13 mouse cellular contexts compared by ENCODE assay signal in genomic region chr9:107936831-107937230, GRCm38 (mm10). TPM values are rescaled to one million over a fixed set of nuclear protein-coding genes. Genes with fewer than 3 reads are reported as not detected.
DNase-seq lines count a peak whose midpoint lies in the region; ATAC-seq and TF ChIP-seq lines count a peak whose summit lies in the region.
"Had no signal": no experiment of that assay in that cellular context is flagged by ENCODE, and none has a peak within 500 bp of the region (broad histone marks: within the 10 kb centered on the region; RNA-seq: fewer than 3 reads in every experiment).

No protein-coding gene starts in this region.

- no peak for TF ChIP-seq CTCF in layer of hippocampus, adult 2 months (conservative IDR thresholded peaks at IDR 0.05)
- TF ChIP-seq CTCF in hindbrain, postnatal 0 days (IDR thresholded peaks at IDR 0.05; ENCODE audit: low read depth) = no peak

- H3K9me3 ChIP-seq in embryonic facial prominence, embryonic 15.5 days (replicated peaks) = no peaks in the 10 kb centered on the region
- H3K9me3 ChIP-seq in hindbrain, postnatal 0 days (ENCODE audit: low read length) = no peaks in the 10 kb centered on the region
- H3K9me3 ChIP-seq in neural tube, embryonic 12.5 days = no peaks in the 10 kb centered on the region

- peaks cover 17% of the 10 kb centered on the region for H3K4me1 ChIP-seq in embryonic facial prominence, embryonic 15.5 days
- H3K4me1 ChIP-seq in hindbrain, postnatal 0 days (ENCODE audit: insufficient read depth, low read length) = 0 out of 2 replicates have a peak, but pooled peaks cover 4% of the 10 kb centered on the region
- peaks cover 16% of the 10 kb centered on the region for H3K4me1 ChIP-seq in neural tube, embryonic 12.5 days

- ATAC-seq in embryonic facial prominence, embryonic 15.5 days (ENCODE audit: insufficient number of reproducible peaks, low FRiP score, low TSS enrichment, low read depth) = no peak
- ATAC-seq in hindbrain, postnatal 0 days = 0 out of 2 replicates have a peak, but pooled peaks have one; percentile 6
- ATAC-seq in neural tube, embryonic 12.5 days (ENCODE audit: low FRiP score, low read depth) = peak; percentile 5; the same call in 1 of the 2 replicates

- H3K4me3 ChIP-seq in layer of hippocampus, adult 2 months = peak overlapping the region; percentile 78
- peak overlapping the region; percentile 47 for H3K4me3 ChIP-seq in embryonic facial prominence, embryonic 15.5 days (replicated peaks)
- H3K4me3 ChIP-seq in hindbrain, postnatal 0 days (ENCODE audit: low read length) = peak overlapping the region; percentile 55
- peak overlapping the region; percentile 46 for H3K4me3 ChIP-seq in neural tube, embryonic 12.5 days

- no peaks in the 10 kb centered on the region for H3K36me3 ChIP-seq in embryonic facial prominence, embryonic 15.5 days
- no peaks in the 10 kb centered on the region for H3K36me3 ChIP-seq in hindbrain, postnatal 0 days (ENCODE audit: insufficient read depth, low read length)
- H3K36me3 ChIP-seq in neural tube, embryonic 12.5 days = no peaks in the 10 kb centered on the region

- H3K4me2 ChIP-seq in embryonic facial prominence, embryonic 15.5 days (replicated peaks) = peak overlapping the region; percentile 89
- peak overlapping the region; percentile 77 for H3K4me2 ChIP-seq in hindbrain, postnatal 0 days (ENCODE audit: low read depth, low read length)
- peak overlapping the region; percentile 94 for H3K4me2 ChIP-seq in neural tube, embryonic 12.5 days (replicated peaks)

- peaks cover 14% of the 10 kb centered on the region; the same call in 1 of the 2 replicates for H3K27me3 ChIP-seq in embryonic facial prominence, embryonic 15.5 days
- no peaks in the 10 kb centered on the region for H3K27me3 ChIP-seq in hindbrain, postnatal 0 days (ENCODE audit: insufficient read depth, low read length)
- H3K27me3 ChIP-seq in neural tube, embryonic 12.5 days (replicated peaks) = peaks cover 5% of the 10 kb centered on the region; the same call in 1 of the 2 replicates

- WGBS in embryonic facial prominence, embryonic 15.5 days = 13% methylated on average over 3 of the region's 3 CpGs
- 9% methylated on average over 3 of the region's 3 CpGs for WGBS in hindbrain, postnatal 0 days
- WGBS in neural tube, embryonic 12.5 days = 3% methylated on average over 3 of the region's 3 CpGs

- H3K9ac ChIP-seq in embryonic facial prominence, embryonic 15.5 days = no peak overlapping the region
- H3K9ac ChIP-seq in hindbrain, postnatal 0 days (replicated peaks; ENCODE audit: low read length) = peak overlapping the region; percentile 57; the same call in 1 of the 2 replicates
- H3K9ac ChIP-seq in neural tube, embryonic 12.5 days = no peak overlapping the region; the same call in 1 of the 2 replicates

- H3K27ac ChIP-seq in layer of hippocampus, adult 2 months = peak overlapping the region; percentile 96
- H3K27ac ChIP-seq in embryonic facial prominence, embryonic 15.5 days (replicated peaks) = no peak overlapping the region
- H3K27ac ChIP-seq in hindbrain, postnatal 0 days = no peak overlapping the region
- no peak overlapping the region for H3K27ac ChIP-seq in neural tube, embryonic 12.5 days

- no peak for DNase-seq in layer of hippocampus, adult 2 months (ENCODE audit: low spot score in 2 of 2)
- no peak for DNase-seq in layer of hippocampus, adult 11-12 months (ENCODE audit: low spot score)
- no peak for DNase-seq in hindbrain, postnatal 0 days (ENCODE audit: low spot score)
- no peak for DNase-seq in T-cell, adult 2 months (ENCODE audit: low spot score)
- DNase-seq in right cerebral cortex, adult 2 months (ENCODE audit: low spot score in 2 of 2) = no peak
- DNase-seq in lung, postnatal 10 days = no peak
- DNase-seq: cerebellum, adult 9-10 months; kidney, adult 9 months had no signal

RNA-seq across cellular contexts. Expression of gene Camkv, which starts 1.4 kb away (rescaled TPM):
- total RNA-seq in layer of hippocampus, adult 2 months (2021) = 100 to 1,000 TPM; 532 to 547 TPM
- 5.9 and 6.0 TPM in 2 replicates for polyA plus RNA-seq in embryonic facial prominence, embryonic 15.5 days (2015; fragmentation: Nextera tagmentation; extraction: Ambion mirVana)
- total RNA-seq in hindbrain, postnatal 0 days (2014; rRNA removed) = 80.1 and 87.4 TPM in 2 replicates
- 59.1 and 61.5 TPM in 2 replicates for polyA plus RNA-seq in hindbrain, postnatal 0 days (2015; fragmentation: Nextera tagmentation; extraction: Ambion mirVana)
- 7.8 and 8.0 TPM in 2 replicates for polyA plus RNA-seq in neural tube, embryonic 12.5 days (2016; fragmentation: Nextera tagmentation; extraction: Ambion mirVana)
- total RNA-seq: neutrophil, adult 5-6 weeks had no signal

RNA-seq across cellular contexts. Expression of gene Actl11, which starts 8.6 kb away (rescaled TPM):
- total RNA-seq in layer of hippocampus, adult 2 months (2021) = not detected
- not detected in 2 replicates for polyA plus RNA-seq in embryonic facial prominence, embryonic 15.5 days (2015; fragmentation: Nextera tagmentation; extraction: Ambion mirVana)
- not detected in 2 replicates for total RNA-seq in hindbrain, postnatal 0 days (2014; rRNA removed)
- polyA plus RNA-seq in hindbrain, postnatal 0 days (2015; fragmentation: Nextera tagmentation; extraction: Ambion mirVana) = not detected in 2 replicates
- polyA plus RNA-seq in neural tube, embryonic 12.5 days (2016; fragmentation: Nextera tagmentation; extraction: Ambion mirVana) = not detected in 2 replicates
- total RNA-seq: adrenal gland, adult 18-20 months; neutrophil, adult 5-6 weeks had no signal
- polyA plus RNA-seq: liver, embryonic 16.5 days had no signal

RNA-seq across cellular contexts. Expression of gene Traip, which starts 13.1 kb away (rescaled TPM):
- total RNA-seq in layer of hippocampus, adult 2 months (2021) = 10 to 100 TPM; 23.1 to 23.9 TPM
- 16.6 and 18.7 TPM in 2 replicates for polyA plus RNA-seq in embryonic facial prominence, embryonic 15.5 days (2015; fragmentation: Nextera tagmentation; extraction: Ambion mirVana)
- total RNA-seq in hindbrain, postnatal 0 days (2014; rRNA removed) = 8.4 and 23.3 TPM in 2 replicates
- 9.2 and 10.5 TPM in 2 replicates for polyA plus RNA-seq in hindbrain, postnatal 0 days (2015; fragmentation: Nextera tagmentation; extraction: Ambion mirVana)
- polyA plus RNA-seq in neural tube, embryonic 12.5 days (2016; fragmentation: Nextera tagmentation; extraction: Ambion mirVana) = 15.2 and 16.7 TPM in 2 replicates

RNA-seq across cellular contexts. Expression of gene Mst1r, which starts 30.2 kb away (rescaled TPM):
- total RNA-seq in layer of hippocampus, adult 2 months (2021) = 1 to 10 TPM; 1.3 to 2.4 TPM
- polyA plus RNA-seq in embryonic facial prominence, embryonic 15.5 days (2015; fragmentation: Nextera tagmentation; extraction: Ambion mirVana) = 7.4 and 7.7 TPM in 2 replicates
- total RNA-seq in hindbrain, postnatal 0 days (2014; rRNA removed) = 0.61 and 2.7 TPM in 2 replicates
- 0.68 and 0.69 TPM in 2 replicates for polyA plus RNA-seq in hindbrain, postnatal 0 days (2015; fragmentation: Nextera tagmentation; extraction: Ambion mirVana)
- polyA plus RNA-seq in neural tube, embryonic 12.5 days (2016; fragmentation: Nextera tagmentation; extraction: Ambion mirVana) = 1.8 and 2.2 TPM in 2 replicates

RNA-seq across cellular contexts. Expression of gene Uba7, which starts 38.5 kb away (rescaled TPM):
- 1 to 10 TPM; 5.4 to 5.7 TPM for total RNA-seq in layer of hippocampus, adult 2 months (2021)
- 22.4 and 28.0 TPM in 2 replicates for polyA plus RNA-seq in embryonic facial prominence, embryonic 15.5 days (2015; fragmentation: Nextera tagmentation; extraction: Ambion mirVana)
- total RNA-seq in hindbrain, postnatal 0 days (2014; rRNA removed) = 6.0 and 12.8 TPM in 2 replicates
- 6.2 and 7.4 TPM in 2 replicates for polyA plus RNA-seq in hindbrain, postnatal 0 days (2015; fragmentation: Nextera tagmentation; extraction: Ambion mirVana)
- polyA plus RNA-seq in neural tube, embryonic 12.5 days (2016; fragmentation: Nextera tagmentation; extraction: Ambion mirVana) = 11.7 and 12.2 TPM in 2 replicates
